Mouse (Mus musculus) lung, adult 18-20 months (tissue): ENCODE data around the gene Lrrc36.

Experiments used
- DNase-seq, 2 experiments: peaks; one replicate each; pipeline ENCODE4 v3.0.0; 2022; ENCODE audit warnings: mixed read lengths in 2 of 2

The Lrrc36 gene

GRCm38 (mm10) chr8:105468002-105468720 is 54.8 kb downstream of the Lrrc36 start:
- DNase-seq = no peak

- DNase-seq = peak; percentile 83 to 90
Measured at GRCm38 (mm10) chr8:105469041-105469695, 55.8 kb downstream of the Lrrc36 start.

- no peak for DNase-seq
Measured at GRCm38 (mm10) chr8:105469816-105470215, 56.4 kb downstream of the Lrrc36 start.

- DNase-seq = no peak
Measured at GRCm38 (mm10) chr8:105470262-105470661, 56.9 kb downstream of the Lrrc36 start.

DNA sequence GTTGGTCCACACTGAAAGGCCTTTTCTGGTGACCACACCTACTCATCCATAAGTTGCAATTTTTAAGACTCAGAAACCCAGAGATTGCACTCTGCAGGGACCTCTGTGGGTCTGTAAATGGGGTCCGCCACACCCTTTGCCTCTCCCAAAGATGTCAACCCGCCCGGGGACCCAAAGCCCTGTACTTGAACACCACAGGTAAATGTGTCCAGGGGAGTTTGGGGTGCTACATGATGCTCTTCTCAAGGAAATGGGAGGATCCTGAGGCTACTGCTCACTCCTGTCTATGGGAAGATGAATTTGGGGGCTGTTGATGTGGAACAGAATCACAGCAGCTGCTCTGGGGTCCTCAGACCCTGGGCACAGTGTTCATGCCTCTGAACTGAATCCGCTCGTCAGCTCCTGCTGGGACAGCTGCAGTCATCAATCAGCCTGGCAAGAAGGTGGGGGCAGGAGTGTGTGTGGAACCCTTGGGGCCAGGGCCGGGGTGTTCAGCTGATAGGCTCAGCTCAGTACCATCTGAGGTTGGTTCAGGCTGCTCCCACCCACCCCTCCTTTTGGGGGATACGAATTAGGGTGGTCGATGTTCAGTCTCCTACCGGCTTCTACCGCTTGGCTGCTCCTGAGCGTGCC is 57.4 kb downstream of the Lrrc36 start:
- DNase-seq = no peak

GRCm38 (mm10) chr8:105471314-105472015 is 58.1 kb downstream of the Lrrc36 start, which contains the start of gene Tppp3:
TSS of gene Tppp3 (minus strand) at chr8:105471526.
- peak; percentile 97 to 99 for DNase-seq

GRCm38 (mm10) chr8:105472414-105472932 is 59.1 kb downstream of the Lrrc36 start:
- no peak for DNase-seq

GRCm38 (mm10) chr8:105472983-105473382 is 59.6 kb downstream of the Lrrc36 start:
- DNase-seq = no peak

DNA sequence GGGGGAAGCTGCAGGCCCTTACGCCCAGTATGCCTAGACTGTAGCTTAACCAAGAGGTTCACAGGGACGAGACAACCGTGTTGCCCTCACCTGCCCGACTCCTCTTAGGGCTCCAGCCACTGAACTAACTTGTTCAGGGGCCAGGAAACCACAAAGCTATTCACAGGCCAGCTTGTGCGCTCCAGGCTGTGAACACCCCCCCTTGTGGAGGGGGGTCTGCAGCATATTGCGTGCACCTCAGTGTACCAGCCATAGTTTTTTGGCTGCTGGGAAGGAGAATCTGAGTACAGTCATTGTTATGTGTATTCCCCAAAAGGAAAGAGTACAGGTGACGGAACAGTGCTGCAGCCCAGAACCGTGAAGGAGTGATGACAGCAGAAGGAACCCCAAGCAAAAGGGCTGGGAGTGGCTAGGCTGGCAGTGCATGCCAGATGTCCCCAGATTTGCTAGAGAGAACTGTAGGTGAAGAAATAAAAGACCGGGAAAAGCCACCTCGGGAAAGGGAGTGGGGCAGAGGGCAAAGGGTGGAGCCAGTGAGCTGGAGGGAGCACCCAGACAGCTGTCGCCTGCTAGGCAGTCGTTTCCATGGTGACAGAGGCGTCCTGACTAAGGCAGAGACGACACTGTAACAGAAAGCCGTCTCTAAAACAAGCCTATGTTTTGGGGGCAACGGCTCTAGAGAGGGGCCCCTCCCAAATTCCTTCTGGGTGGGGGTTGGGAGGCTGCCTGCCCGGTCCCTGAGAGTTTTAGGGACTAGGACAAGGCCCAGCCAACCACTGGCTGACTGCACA is 60.6 kb downstream of the Lrrc36 start:
- DNase-seq = peak; percentile 77 to 87

DNA sequence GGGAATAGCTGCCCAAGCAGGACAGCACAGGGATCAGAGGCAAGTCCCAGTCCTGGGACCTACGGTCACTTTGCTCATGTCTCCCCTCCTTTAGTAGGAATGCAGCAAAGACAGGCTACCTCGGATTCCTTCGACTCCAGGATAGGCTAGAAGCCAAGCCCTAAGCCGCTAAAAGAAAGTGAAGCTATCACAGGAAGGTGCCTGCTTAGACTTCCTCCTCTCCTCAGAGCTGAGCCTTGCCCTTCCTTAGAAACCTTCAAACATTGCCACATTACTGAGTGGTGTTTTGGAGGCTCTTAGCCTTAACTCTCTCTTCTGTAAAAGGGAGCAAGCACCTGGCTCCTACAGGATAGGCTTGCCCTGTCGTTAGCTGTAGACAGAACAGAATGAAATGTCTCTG is 61.3 kb downstream of the Lrrc36 start:
- no peak for DNase-seq

DNA sequence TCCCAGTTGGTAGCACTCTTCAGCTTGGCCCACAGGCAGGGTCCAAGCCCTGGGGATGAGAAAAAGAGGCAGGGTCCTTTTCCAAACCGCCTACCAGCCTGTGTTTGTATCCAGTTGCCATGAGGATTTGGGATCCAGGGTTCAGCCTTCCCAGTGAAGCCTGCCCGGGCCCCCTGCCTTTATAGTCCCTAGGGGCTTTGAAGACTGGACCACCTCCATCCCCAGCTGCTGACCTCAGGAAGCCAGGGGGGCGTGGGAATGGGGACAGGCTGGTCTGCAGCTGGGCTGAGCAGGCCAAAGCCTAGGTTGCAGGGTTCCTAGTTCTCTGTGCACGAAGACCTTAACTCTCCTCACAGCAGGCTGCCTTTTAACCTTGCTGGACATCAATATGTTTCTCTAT is 61.9 kb downstream of the Lrrc36 start:
- no peak for DNase-seq

DNA sequence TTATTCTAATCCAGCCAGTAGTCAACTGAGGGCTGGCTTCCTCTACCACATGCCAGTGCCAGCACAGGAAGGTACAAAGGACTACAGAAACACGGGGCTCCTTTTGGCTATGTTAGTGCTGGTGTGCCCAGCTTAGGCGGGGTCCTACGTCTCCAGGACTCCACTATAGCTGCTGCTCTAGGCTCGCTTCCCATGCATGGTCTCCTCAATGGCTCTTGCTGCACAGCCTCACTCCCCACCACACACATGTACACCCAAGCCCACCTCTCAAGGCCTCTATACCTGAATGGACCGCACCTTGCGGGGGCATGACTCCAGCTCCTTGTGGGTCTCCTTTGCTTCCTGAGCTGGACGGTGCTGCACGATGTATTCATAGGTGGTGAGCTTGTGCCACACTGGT is 62.4 kb downstream of the Lrrc36 start:
- no peak for DNase-seq

GRCm38 (mm10) chr8:105476161-105476560 is 62.8 kb downstream of the Lrrc36 start:
- no peak for DNase-seq

- DNase-seq = peak; percentile 68 to 78
Measured at GRCm38 (mm10) chr8:105476628-105477413, 63.5 kb downstream of the Lrrc36 start.

DNA sequence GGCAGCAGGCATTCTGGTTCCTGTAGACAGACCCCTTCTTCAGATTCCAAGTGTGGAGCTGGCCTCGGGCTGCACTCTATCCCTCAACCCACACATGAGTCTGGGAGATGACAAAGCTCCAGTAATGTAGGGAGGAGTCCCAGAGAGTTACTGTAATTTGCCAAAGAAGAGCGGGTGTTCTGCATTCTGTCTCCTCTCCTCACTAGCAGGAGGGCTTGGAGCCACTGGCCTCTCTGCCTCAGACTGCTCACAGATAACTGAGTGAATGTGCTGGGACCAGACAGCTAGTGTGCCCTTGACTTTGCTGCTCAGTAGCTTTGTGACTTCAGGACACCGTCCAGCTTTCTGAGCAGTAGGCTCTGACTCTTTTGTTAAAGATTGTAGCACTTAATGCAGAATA is 64.4 kb downstream of the Lrrc36 start:
- DNase-seq = no peak

GRCm38 (mm10) chr8:105481013-105481412 is 67.6 kb downstream of the Lrrc36 start:
- DNase-seq = no peak

- DNase-seq = peak in 1 of 2 experiments; percentile 60
Measured at GRCm38 (mm10) chr8:105481453-105481852, 68.1 kb downstream of the Lrrc36 start.

DNA sequence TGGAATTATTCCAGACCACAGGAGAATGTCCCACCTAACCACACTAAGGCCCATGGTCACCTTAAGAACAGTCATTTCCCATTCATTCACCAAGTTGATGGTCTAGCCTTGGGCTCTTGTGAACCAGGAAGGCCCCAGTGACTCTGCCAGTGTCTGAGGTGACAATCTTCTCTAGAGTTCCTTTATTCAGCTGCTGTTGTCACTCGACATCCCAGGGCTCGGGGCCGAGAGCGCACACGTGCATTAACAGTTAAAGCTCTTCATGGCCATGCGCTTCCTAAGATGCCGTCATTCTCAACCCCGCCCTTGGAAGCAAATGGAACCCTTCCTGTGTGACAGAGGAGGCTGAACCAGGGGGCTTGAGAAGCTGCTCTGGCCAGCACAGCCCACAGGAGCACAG is 68.8 kb downstream of the Lrrc36 start:
- no peak for DNase-seq

GRCm38 (mm10) chr8:105483212-105484029 is 70.0 kb downstream of the Lrrc36 start:
- peak in 1 of 2 experiments; percentile 63 for DNase-seq

GRCm38 (mm10) chr8:105484030-105484368 is 70.6 kb downstream of the Lrrc36 start:
- DNase-seq = no peak
